Mouse (Mus musculus): ENCODE data around the gene Rad51b. TPM values are rescaled to one million over a fixed set of nuclear protein-coding genes. Genes with fewer than 3 reads are reported as not detected.

Rad51b gene
- polyA plus RNA-seq, 1 experiment, result 1.1 TPM

DNA sequence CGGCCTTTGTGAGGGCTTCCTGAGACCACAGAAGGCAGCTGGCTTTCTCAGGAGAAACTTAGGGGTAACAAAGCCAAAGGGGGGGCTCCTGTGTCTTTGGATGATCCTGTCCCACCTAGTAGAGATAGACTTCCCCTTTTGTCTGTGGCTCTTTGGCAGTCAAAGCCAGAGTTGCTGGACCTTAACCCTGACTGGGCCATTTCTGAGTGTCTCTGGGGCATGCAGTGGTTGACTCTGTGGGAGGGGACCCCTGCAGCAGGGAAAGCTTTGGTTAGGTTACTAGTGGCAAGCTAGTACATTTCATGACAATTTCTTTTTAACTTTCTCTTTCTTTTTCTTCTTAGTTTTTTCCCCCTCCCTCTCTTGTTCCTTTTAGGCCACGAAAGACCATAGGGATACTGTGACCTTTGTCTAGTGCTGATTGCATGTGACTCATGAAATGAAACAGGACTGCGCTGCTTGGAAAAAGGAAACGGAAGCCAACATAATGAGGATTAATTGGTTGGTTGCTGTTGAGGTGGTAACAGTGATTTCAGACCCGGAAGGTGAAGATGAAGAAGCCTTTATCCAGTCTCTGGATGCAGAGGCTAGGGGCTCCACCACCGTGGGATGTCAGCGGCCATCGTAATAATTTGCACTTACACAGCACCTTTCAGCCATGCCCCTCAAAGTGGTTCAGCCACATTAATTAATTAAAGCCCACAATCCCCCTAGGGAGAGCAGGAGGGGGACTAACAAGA, 516.7 kb downstream of the Rad51b start:
- Histone ChIP-seq H3K4me3 (replicated peaks; ENCODE audit: extremely low read depth, low read depth, low read length) (no peak overlapping the region), H3K4me1 (ENCODE audit: control insufficient read depth, insufficient read depth, low read length) (peaks cover 1% of the 10 kb centered on the region; the same call in 1 of the 2 replicates)
- 76% methylated on average over 8 of the region's 8 CpGs for WGBS
- TF ChIP-seq CTCF (IDR thresholded peaks at IDR 0.05; ENCODE audit: insufficient read depth, low read length) (no peak), POLR2A (IDR thresholded peaks at IDR 0.05; ENCODE audit: borderline replicate concordance, extremely low read depth, low read depth, low read length) (no peak)
- DNase-seq, result no peak

DNA sequence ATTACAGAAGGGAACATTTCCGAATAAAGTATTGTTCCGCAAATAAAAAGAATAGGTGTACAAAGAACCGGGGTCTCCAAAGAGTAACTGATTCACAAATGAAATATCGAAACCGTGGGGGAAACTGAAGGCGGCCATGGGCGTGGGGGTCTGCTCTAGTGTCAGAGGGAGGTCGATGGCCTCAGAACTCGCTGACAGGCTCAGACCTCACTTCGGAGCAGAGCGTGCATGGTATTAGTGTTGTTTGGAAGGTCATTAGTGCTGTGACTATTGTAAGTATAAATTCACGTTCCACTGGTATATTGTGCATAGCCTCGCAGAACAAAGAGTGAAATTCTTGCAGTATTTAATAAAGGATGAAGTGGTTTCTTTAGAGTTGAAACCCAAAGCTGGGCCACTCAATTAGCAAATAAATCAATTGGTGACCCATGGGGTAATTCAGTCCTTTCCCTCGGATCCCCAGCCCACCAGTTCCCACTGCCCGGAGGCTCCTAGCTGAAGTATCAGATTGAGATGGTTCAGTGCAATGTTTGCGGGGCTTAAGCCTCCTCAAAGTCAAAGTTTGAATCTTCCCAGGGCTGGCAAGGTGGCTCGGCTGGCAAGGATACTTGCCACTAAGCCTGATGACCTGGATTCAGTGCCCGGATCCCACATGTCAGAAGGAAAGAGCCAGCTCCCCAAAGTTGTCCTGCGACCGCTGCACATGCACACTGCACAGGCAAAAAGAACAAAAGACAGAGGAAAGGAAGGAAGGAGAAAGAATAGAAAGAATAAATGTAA, 517.4 kb downstream of the Rad51b start:
- WGBS, result 90% methylated on average over 20 of the region's 20 CpGs

DNA sequence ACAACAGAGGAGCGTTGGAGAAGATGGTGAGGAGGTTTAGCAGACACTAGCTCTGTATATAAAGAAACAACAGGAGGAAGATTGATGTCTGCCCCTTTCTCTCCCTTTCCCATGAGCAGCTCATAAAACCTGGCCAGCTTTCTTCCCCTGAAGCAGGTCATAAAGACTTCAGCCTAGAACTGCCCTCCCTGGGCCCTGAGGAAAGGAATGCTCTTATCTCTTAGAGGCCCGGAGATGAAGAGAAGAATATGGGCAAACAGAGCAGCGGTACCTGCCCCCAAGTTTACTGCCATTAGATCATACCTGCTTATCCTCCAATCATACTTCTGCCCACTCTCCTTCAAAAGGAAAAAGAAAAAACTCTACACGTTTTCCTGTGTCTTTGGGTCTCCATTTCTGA, 519.2 kb downstream of the Rad51b start:
- DNase-seq, result no peak
- Histone ChIP-seq H3K4me1 (ENCODE audit: control insufficient read depth, insufficient read depth, low read length) (no peaks in the 10 kb centered on the region; the same call in 1 of the 2 replicates), H3K4me3 (replicated peaks; ENCODE audit: extremely low read depth, low read depth, low read length) (no peak overlapping the region)
- TF ChIP-seq POLR2A (IDR thresholded peaks at IDR 0.05; ENCODE audit: borderline replicate concordance, extremely low read depth, low read depth, low read length), result no peak
- TF ChIP-seq CTCF (IDR thresholded peaks at IDR 0.05; ENCODE audit: insufficient read depth, low read length), result no peak
- WGBS, result 78% methylated on average over 4 of the region's 4 CpGs

More for the DNA sequence above, 517.4 kb downstream of the Rad51b start:
- no peak overlapping the region for H3K4me3 ChIP-seq (replicated peaks; ENCODE audit: extremely low read depth, low read depth, low read length)
- TF ChIP-seq POLR2A (IDR thresholded peaks at IDR 0.05; ENCODE audit: borderline replicate concordance, extremely low read depth, low read depth, low read length) (no peak), CTCF (IDR thresholded peaks at IDR 0.05; ENCODE audit: insufficient read depth, low read length) (no peak)
- no peaks in the 10 kb centered on the region; the same call in 1 of the 2 replicates for H3K4me1 ChIP-seq (ENCODE audit: control insufficient read depth, insufficient read depth, low read length)
- no peak for DNase-seq

DNA sequence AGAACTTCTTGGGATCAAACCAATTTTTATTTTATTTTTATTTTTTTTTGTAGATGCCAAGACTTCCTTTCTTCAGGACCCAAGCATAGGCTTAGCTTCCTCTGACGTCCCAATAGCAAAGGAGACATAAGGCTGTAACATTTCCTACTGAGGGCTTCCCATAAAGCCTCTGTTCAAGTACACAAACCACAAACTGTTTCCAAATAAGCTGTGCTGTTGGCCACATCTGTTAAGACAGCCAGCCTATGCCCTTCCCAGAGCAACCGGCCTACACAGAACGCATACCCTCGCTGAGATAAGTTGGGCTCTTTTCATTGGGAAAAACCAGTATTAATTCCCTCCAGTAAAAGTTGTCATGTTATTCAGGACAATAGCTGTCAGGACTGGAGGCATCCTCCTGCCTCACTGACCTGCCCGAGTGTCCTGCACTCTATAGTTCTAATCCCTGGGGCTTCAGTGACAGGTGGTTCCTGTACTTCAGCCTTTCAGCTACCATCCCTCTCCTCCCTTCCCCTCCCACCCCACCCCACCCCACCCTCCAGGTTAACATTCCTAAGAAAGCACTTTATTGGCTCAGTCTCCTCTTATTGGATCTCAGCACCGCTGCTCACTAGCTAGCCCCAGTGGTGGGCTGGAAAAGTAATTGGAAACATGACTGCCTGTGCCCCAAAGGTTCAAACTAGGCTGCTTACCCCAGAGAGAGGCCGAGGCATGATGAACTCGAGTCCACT, 523.3 kb downstream of the Rad51b start:
- no peak for TF ChIP-seq POLR2A (IDR thresholded peaks at IDR 0.05; ENCODE audit: borderline replicate concordance, extremely low read depth, low read depth, low read length)
- no peak for TF ChIP-seq CTCF (IDR thresholded peaks at IDR 0.05; ENCODE audit: insufficient read depth, low read length)
- DNase-seq, result no peak
- Histone ChIP-seq H3K4me1 (ENCODE audit: control insufficient read depth, insufficient read depth, low read length) (no peaks in the 10 kb centered on the region; the same call in 1 of the 2 replicates), H3K4me3 (replicated peaks; ENCODE audit: extremely low read depth, low read depth, low read length) (no peak overlapping the region)
- WGBS, result 82% methylated on average over 8 of the region's 8 CpGs

DNA sequence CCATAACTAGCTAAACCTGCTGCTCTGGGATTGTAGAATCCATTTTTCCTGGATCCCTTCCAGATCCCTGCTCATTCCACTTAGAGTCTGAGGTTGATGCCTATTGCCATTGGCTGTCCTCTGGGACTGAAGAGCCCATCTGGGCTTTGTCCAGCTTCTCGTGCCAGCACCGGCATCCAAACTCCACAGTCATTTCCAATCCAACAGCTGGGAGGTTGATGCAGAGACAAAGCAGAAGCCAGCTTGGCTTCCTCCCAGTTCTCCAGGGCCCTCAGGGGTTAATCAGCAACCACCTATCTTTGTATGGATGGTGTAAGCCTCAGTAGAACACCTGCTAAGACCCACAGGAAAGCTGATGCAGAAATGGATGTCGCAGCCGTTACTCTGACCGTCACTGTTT, 524.8 kb downstream of the Rad51b start:
- TF ChIP-seq CTCF (IDR thresholded peaks at IDR 0.05; ENCODE audit: insufficient read depth, low read length) (no peak), POLR2A (IDR thresholded peaks at IDR 0.05; ENCODE audit: borderline replicate concordance, extremely low read depth, low read depth, low read length) (no peak)
- WGBS, result 69% methylated on average over 5 of the region's 5 CpGs
- Histone ChIP-seq H3K4me3 (replicated peaks; ENCODE audit: extremely low read depth, low read depth, low read length) (no peak overlapping the region), H3K4me1 (ENCODE audit: control insufficient read depth, insufficient read depth, low read length) (peaks cover 4% of the 10 kb centered on the region; the same call in 1 of the 2 replicates)
- no peak for DNase-seq

DNA sequence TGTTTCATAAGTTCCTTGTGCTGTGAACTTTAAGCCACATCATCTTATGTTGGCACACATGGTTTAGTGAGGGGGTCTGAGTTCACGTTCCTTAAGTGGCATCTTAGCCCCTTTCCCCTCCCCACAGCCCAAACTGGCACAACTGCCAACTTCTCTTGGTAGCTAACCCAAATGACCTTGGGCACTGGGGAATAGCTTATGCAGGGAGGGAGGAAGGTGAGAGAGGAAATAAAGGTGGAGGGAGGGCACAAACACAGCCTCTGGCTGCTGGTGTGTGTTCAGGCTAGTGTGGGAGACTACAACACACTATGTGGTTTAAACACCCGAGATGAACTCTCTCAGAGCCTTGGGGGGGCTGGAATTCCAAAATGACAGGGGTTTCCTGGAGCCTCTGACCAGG, 525.3 kb downstream of the Rad51b start:
- DNase-seq, result no peak
- no peak for TF ChIP-seq CTCF (IDR thresholded peaks at IDR 0.05; ENCODE audit: insufficient read depth, low read length)
- TF ChIP-seq POLR2A (IDR thresholded peaks at IDR 0.05; ENCODE audit: borderline replicate concordance, extremely low read depth, low read depth, low read length), result no peak
- WGBS, result 58% methylated on average over 2 of the region's 2 CpGs
- no peak overlapping the region for H3K4me3 ChIP-seq (replicated peaks; ENCODE audit: extremely low read depth, low read depth, low read length)
- peaks cover 4% of the 10 kb centered on the region; the same call in 1 of the 2 replicates for H3K4me1 ChIP-seq (ENCODE audit: control insufficient read depth, insufficient read depth, low read length)

DNA sequence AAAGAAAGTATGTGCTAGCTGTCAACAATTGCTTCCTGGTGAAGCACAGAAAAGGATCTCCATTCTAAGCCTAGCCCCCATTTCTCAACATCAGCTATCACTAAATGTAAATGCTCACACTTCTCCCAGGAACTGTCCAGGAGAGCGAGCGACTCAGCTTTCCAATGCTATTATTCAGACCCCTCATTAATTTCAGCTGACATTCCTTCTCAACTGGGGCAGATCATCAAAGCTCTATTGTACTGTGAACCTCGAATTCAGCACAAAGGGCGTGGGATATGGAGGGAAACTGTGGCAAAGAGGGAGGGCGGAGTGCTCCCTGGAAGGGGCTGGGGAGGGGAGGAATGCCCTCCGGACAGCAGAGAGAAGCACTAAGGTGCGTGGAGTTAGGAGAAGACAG, 528.8 kb downstream of the Rad51b start:
- no peak for DNase-seq
- no peak for TF ChIP-seq CTCF (IDR thresholded peaks at IDR 0.05; ENCODE audit: insufficient read depth, low read length)
- no peak for TF ChIP-seq POLR2A (IDR thresholded peaks at IDR 0.05; ENCODE audit: borderline replicate concordance, extremely low read depth, low read depth, low read length)
- peaks cover 14% of the 10 kb centered on the region for H3K4me1 ChIP-seq (ENCODE audit: control insufficient read depth, insufficient read depth, low read length)
- 64% methylated on average over 7 of the region's 7 CpGs for WGBS
- H3K4me3 ChIP-seq (replicated peaks; ENCODE audit: extremely low read depth, low read depth, low read length), result no peak overlapping the region

DNA sequence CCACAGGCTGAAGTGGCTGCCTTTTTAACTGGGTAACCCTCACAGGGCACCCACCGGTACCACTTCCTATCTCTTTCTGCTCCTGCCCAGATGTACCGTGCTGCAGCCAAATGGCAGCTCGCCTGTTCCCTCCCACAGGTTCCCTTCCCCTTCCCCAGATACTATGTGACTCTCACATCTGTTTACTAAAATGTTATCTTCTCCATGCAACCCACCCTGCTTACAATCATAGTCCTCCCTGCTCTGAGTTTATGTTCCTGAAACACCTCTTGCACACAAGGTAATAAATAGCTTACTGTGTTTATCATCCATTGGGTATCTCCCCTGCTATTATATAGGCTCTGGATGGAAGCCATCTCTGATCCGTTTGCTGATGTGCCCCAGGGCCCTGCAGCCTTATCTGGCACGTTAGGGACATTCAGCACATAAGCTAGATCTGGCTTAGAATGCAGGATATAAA, 530.2 kb downstream of the Rad51b start:
- Histone ChIP-seq H3K4me1 (ENCODE audit: control insufficient read depth, insufficient read depth, low read length) (peaks cover 19% of the 10 kb centered on the region), H3K4me3 (replicated peaks; ENCODE audit: extremely low read depth, low read depth, low read length) (no peak overlapping the region)
- 46% methylated on average over 5 of the region's 5 CpGs for WGBS
- no peak for TF ChIP-seq POLR2A (IDR thresholded peaks at IDR 0.05; ENCODE audit: borderline replicate concordance, extremely low read depth, low read depth, low read length)
- no peak for TF ChIP-seq CTCF (IDR thresholded peaks at IDR 0.05; ENCODE audit: insufficient read depth, low read length)
- no peak for DNase-seq

DNA sequence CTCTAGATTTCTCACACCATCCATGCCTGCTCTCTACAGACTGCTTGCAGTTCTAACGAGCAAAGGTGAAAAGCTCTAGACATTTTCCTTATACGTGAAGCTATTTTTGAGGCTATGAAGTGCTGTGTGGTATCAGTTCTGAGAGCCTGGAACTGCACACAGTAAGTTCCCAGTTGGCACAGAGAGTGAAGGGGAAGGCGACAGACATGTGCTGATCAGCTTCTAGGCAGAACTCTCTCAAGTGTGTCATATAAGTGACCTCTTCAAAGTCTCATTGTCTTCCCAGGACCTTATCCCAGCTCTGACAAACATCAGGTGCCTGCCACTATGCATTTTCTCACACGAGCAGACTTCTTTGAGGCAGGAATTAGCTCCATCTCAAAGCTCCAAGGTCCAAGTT, 530.7 kb downstream of the Rad51b start:
- TF ChIP-seq POLR2A (IDR thresholded peaks at IDR 0.05; ENCODE audit: borderline replicate concordance, extremely low read depth, low read depth, low read length), result no peak
- TF ChIP-seq CTCF (IDR thresholded peaks at IDR 0.05; ENCODE audit: insufficient read depth, low read length), result no peak
- 67% methylated on average over 4 of the region's 4 CpGs for WGBS
- DNase-seq, result no peak
- no peak overlapping the region for H3K4me3 ChIP-seq (replicated peaks; ENCODE audit: extremely low read depth, low read depth, low read length)
- peaks cover 19% of the 10 kb centered on the region for H3K4me1 ChIP-seq (ENCODE audit: control insufficient read depth, insufficient read depth, low read length)
